Mouse (Mus musculus) embryo, embryonic 11 days (tissue): ENCODE results near the gene Pecam1.
"Not testable (repeated sequence)": the region's sequence is repeated elsewhere in the genome, so short reads cannot be mapped to it uniquely, and the experiment has no call there.

Source experiments
- DNase-seq: peaks from one replicate; pipeline ENCODE4 v3.0.0-alpha.2; 2015

The Pecam1 gene

GRCm38 (mm10) chr11:106665328-106665727 lies 85.1 kb downstream of the Pecam1 start:
- no peak for DNase-seq

- DNase-seq, result no peak
Measured at GRCm38 (mm10) chr11:106664691-106665090, 85.7 kb downstream of the Pecam1 start.

- DNase-seq, result no peak
Measured at GRCm38 (mm10) chr11:106663838-106664237, 86.6 kb downstream of the Pecam1 start.

- DNase-seq, result no peak
Measured at GRCm38 (mm10) chr11:106662634-106663407, 87.6 kb downstream of the Pecam1 start.

- peak; percentile 55 for DNase-seq
Measured at GRCm38 (mm10) chr11:106660453-106661081, 89.9 kb downstream of the Pecam1 start.

GRCm38 (mm10) chr11:106659598-106660295 lies 90.7 kb downstream of the Pecam1 start:
- DNase-seq, result no peak

GRCm38 (mm10) chr11:106658051-106658880 lies 92.2 kb downstream of the Pecam1 start:
- peak; percentile 61 for DNase-seq

GRCm38 (mm10) chr11:106656896-106657498 lies 93.4 kb downstream of the Pecam1 start:
- DNase-seq, result not testable (repeated sequence)

GRCm38 (mm10) chr11:106648347-106648746 lies 102.1 kb downstream of the Pecam1 start:
- DNase-seq, result peak; percentile 85

GRCm38 (mm10) chr11:106642966-106643637 lies 107.3 kb downstream of the Pecam1 start:
- no peak for DNase-seq

GRCm38 (mm10) chr11:106641580-106641979 lies 108.8 kb downstream of the Pecam1 start:
- no peak for DNase-seq

- peak; percentile 54 for DNase-seq
Measured at GRCm38 (mm10) chr11:106640059-106640458, 110.4 kb downstream of the Pecam1 start.

GRCm38 (mm10) chr11:106639356-106639692 lies 111.1 kb downstream of the Pecam1 start:
- no peak for DNase-seq

GRCm38 (mm10) chr11:106638551-106639355 lies 111.7 kb downstream of the Pecam1 start:
- DNase-seq, result no peak

- no peak for DNase-seq
Measured at GRCm38 (mm10) chr11:106637754-106638153, 112.7 kb downstream of the Pecam1 start.

- no peak for DNase-seq
Measured at GRCm38 (mm10) chr11:106635946-106636345, 114.5 kb downstream of the Pecam1 start.

- not testable (repeated sequence) for DNase-seq
Measured at GRCm38 (mm10) chr11:106634175-106634574, 116.3 kb downstream of the Pecam1 start.

GRCm38 (mm10) chr11:106633456-106633855 lies 117.0 kb downstream of the Pecam1 start:
- DNase-seq, result no peak

GRCm38 (mm10) chr11:106627692-106628091 lies 122.7 kb downstream of the Pecam1 start:
- DNase-seq, result peak; percentile 81

- no peak for DNase-seq
Measured at GRCm38 (mm10) chr11:106625577-106625976, 124.9 kb downstream of the Pecam1 start.

- no peak for DNase-seq
Measured at GRCm38 (mm10) chr11:106623629-106624028, 126.8 kb downstream of the Pecam1 start.
